ENCODE assay signal across 25 mouse cellular contexts in the genomic region with DNA sequence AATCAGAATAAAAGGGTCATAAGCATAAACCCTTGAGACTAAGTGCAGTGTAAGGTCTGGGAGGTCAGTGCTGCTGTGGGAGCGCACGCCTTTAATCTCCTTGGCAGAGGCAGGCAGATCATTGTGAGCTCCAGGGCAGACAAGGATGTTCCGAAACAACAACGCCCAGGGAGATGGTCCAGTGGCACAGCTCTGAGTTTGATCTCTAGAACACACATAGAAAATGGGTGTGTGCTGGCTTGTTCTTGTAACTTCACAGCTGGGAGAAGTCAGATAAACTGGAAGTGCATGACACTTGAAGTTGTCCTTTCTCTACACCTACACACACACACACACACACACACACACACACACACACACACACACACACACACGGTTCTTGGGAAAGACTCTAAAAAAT. TPM values are rescaled to one million over a fixed set of nuclear protein-coding genes. Genes with fewer than 3 reads are reported as not detected.
DNase-seq lines count a peak whose midpoint lies in the region; ATAC-seq and TF ChIP-seq lines count a peak whose summit lies in the region.
"Had no signal": no experiment of that assay in that cellular context is flagged by ENCODE, and none has a peak within 500 bp of the region (broad histone marks: within the 10 kb centered on the region; RNA-seq: fewer than 3 reads in every experiment).

No protein-coding gene starts in this region.

- no peak for TF ChIP-seq CTCF in kidney, adult 2 months (conservative IDR thresholded peaks at IDR 0.05; ENCODE audit: insufficient read depth, insufficient read length, low read depth, low read length)

- no peak overlapping the region for H3K9ac ChIP-seq in heart, embryonic 12.5 days
- peak overlapping the region; percentile 13; the same call in 1 of the 2 replicates for H3K9ac ChIP-seq in liver, embryonic 13.5 days
- H3K9ac ChIP-seq: embryonic facial prominence, embryonic 12.5 days; forebrain, embryonic 15.5 days had no signal

- peak; percentile 63; the same call in 1 of the 2 replicates for ATAC-seq in heart, embryonic 12.5 days (ENCODE audit: insufficient number of reproducible peaks, low FRiP score)
- ATAC-seq in liver, embryonic 13.5 days (ENCODE audit: low read depth) = peak; percentile 96
- peak; percentile 67 for ATAC-seq in megakaryocyte-erythroid progenitor cell, adult 5-6 weeks (replicated peaks; ENCODE audit: low FRiP score, low TSS enrichment, poor library complexity, severe bottlenecking)
- ATAC-seq: CD4-positive, CD25-positive, alpha-beta regulatory T cell, adult 4 months; forebrain, embryonic 15.5 days; hindbrain, postnatal 0 days; lung, postnatal 0 days had no signal

- H3K4me1 ChIP-seq in heart, embryonic 12.5 days (replicated peaks) = peaks cover 38% of the 10 kb centered on the region
- H3K4me1 ChIP-seq in heart, embryonic 10.5 days = peaks cover 30% of the 10 kb centered on the region
- peaks cover 58% of the 10 kb centered on the region for H3K4me1 ChIP-seq in erythroblast, embryonic 14.5 days (ENCODE audit: control insufficient read depth)
- H3K4me1 ChIP-seq in liver, embryonic 13.5 days (replicated peaks) = peaks cover 62% of the 10 kb centered on the region
- peaks cover 14% of the 10 kb centered on the region; the same call in 1 of the 2 replicates for H3K4me1 ChIP-seq in kidney, adult 2 months (ENCODE audit: control insufficient read depth, insufficient read depth, low read length)
- H3K4me1 ChIP-seq: embryonic facial prominence, embryonic 12.5 days; forebrain, embryonic 15.5 days had no signal

- no peak overlapping the region for H3K4me2 ChIP-seq in heart, embryonic 12.5 days
- H3K4me2 ChIP-seq in liver, embryonic 13.5 days = peak overlapping the region; percentile 47
- H3K4me2 ChIP-seq: embryonic facial prominence, embryonic 12.5 days; forebrain, embryonic 15.5 days; midbrain, embryonic 11.5 days had no signal

- H3K9me3 ChIP-seq in heart, embryonic 12.5 days (replicated peaks) = no peaks in the 10 kb centered on the region
- no peaks in the 10 kb centered on the region for H3K9me3 ChIP-seq in heart, embryonic 10.5 days
- no peaks in the 10 kb centered on the region for H3K9me3 ChIP-seq in erythroblast, embryonic 14.5 days (ENCODE audit: control insufficient read depth, low read length)
- H3K9me3 ChIP-seq in liver, embryonic 13.5 days (replicated peaks) = no peaks in the 10 kb centered on the region
- H3K9me3 ChIP-seq: embryonic facial prominence, embryonic 12.5 days; forebrain, embryonic 15.5 days; limb, embryonic 10.5 days had no signal

- no peak for TF ChIP-seq POLR2A in kidney, adult 2 months (IDR thresholded peaks at IDR 0.05; ENCODE audit: low read depth, low read length)

- peaks cover 30% of the 10 kb centered on the region for H3K36me3 ChIP-seq in heart, embryonic 12.5 days
- peaks cover 29% of the 10 kb centered on the region for H3K36me3 ChIP-seq in heart, embryonic 10.5 days
- H3K36me3 ChIP-seq in erythroblast, embryonic 14.5 days (ENCODE audit: control insufficient read depth) = peaks cover 44% of the 10 kb centered on the region
- H3K36me3 ChIP-seq in liver, embryonic 13.5 days = peaks cover 33% of the 10 kb centered on the region
- no peaks in the 10 kb centered on the region; the same call in none of the 2 replicates for H3K36me3 ChIP-seq in kidney, adult 2 months (ENCODE audit: control insufficient read depth, insufficient read depth, low read length)

- WGBS in heart, embryonic 12.5 days = 55% methylated on average over 5 of the region's 5 CpGs
- WGBS in heart, embryonic 10.5 days = 67% methylated on average over 5 of the region's 5 CpGs
- WGBS in liver, embryonic 13.5 days (ENCODE audit: insufficient replicate concordance) = 29% methylated on average over 5 of the region's 5 CpGs
- WGBS in kidney, adult 2 months = 61% methylated on average over 5 of the region's 5 CpGs

- no peaks in the 10 kb centered on the region for H3K27me3 ChIP-seq in heart, embryonic 12.5 days (replicated peaks)
- H3K27me3 ChIP-seq in heart, embryonic 10.5 days (ENCODE audit: insufficient read depth, poor library complexity, severe bottlenecking) = no peaks in the 10 kb centered on the region
- no peaks in the 10 kb centered on the region for H3K27me3 ChIP-seq in erythroblast, embryonic 14.5 days (ENCODE audit: control insufficient read depth)
- no peaks in the 10 kb centered on the region for H3K27me3 ChIP-seq in liver, embryonic 13.5 days
- H3K27me3 ChIP-seq in kidney, adult 2 months (replicated peaks; ENCODE audit: control insufficient read depth, insufficient read depth, low read length) = no peaks in the 10 kb centered on the region
- H3K27me3 ChIP-seq: embryonic facial prominence, embryonic 12.5 days; forebrain, embryonic 15.5 days had no signal

- H3K4me3 ChIP-seq in heart, embryonic 12.5 days = no peak overlapping the region
- no peak overlapping the region for H3K4me3 ChIP-seq in heart, embryonic 10.5 days
- peak overlapping the region; percentile 28 for H3K4me3 ChIP-seq in erythroblast, embryonic 14.5 days (replicated peaks)
- H3K4me3 ChIP-seq in liver, embryonic 13.5 days (replicated peaks) = no peak overlapping the region
- no peak overlapping the region for H3K4me3 ChIP-seq in kidney, adult 2 months (ENCODE audit: insufficient read depth, low read depth, low read length)
- H3K4me3 ChIP-seq: embryonic facial prominence, embryonic 12.5 days; forebrain, embryonic 15.5 days; limb, embryonic 10.5 days had no signal

- H3K27ac ChIP-seq in heart, embryonic 12.5 days (ENCODE audit: poor library complexity, severe bottlenecking) = no peak overlapping the region
- no peak overlapping the region for H3K27ac ChIP-seq in heart, embryonic 10.5 days
- peak overlapping the region; percentile 86 for H3K27ac ChIP-seq in liver, embryonic 13.5 days
- H3K27ac ChIP-seq in kidney, adult 2 months (ENCODE audit: insufficient read depth, low read depth, low read length) = no peak overlapping the region
- H3K27ac ChIP-seq: embryonic facial prominence, embryonic 12.5 days; forebrain, embryonic 15.5 days; hindbrain, postnatal 0 days; kidney, postnatal 0 days; limb, embryonic 10.5 days; macrophage had no signal

- no peak for DNase-seq in heart, embryonic 10.5 days (ENCODE audit: low spot score)
- DNase-seq in liver, embryonic 13.5 days = peak; percentile 65
- no peak for DNase-seq in layer of hippocampus, postnatal 14 days (ENCODE audit: low spot score in 2 of 2)
- no peak for DNase-seq in kidney, adult 2 months
- DNase-seq: adrenal gland, postnatal 25 days; cerebellum, adult 11-12 months; cerebellum, postnatal 14 days; gastrocnemius, postnatal 14 days; kidney, adult 18-20 months; layer of hippocampus, adult 9-11 months; right cerebral cortex, postnatal 25 days; spleen, adult 18-20 months; thymus, postnatal 14 days had no signal

RNA-seq across cellular contexts. Expression of a gene that starts 20.3 kb away (rescaled TPM):
- polyA plus RNA-seq in heart, embryonic 12.5 days (2016; fragmentation: Nextera tagmentation; extraction: Ambion mirVana) = 27.3 and 29.7 TPM in 2 replicates
- 22.1 and 30.4 TPM in 2 replicates for polyA plus RNA-seq in heart, embryonic 10.5 days (2016; fragmentation: Nextera tagmentation; extraction: Ambion mirVana)
- polyA plus RNA-seq in erythroblast, embryonic 14.5 days (2012) = 5.7 and 6.0 TPM in 2 replicates
- 9.8 and 13.0 TPM in 2 replicates for polyA plus RNA-seq in liver, embryonic 13.5 days (2015; fragmentation: Nextera tagmentation; extraction: Ambion mirVana)
- total RNA-seq in megakaryocyte-erythroid progenitor cell, adult 5-6 weeks (2014; fragmentation: Nextera tagmentation) = 95.6 and 120 TPM in 2 replicates
- 25.1 and 25.6 TPM in 2 replicates for total RNA-seq in megakaryocyte-erythroid progenitor cell, adult 5-6 weeks (2017)
- 10 to 100 TPM; 46.3 to 51.9 TPM for total RNA-seq in layer of hippocampus, postnatal 14 days (2021)
- polyA plus RNA-seq in kidney, adult 2 months (2012; rRNA removed) = 31.3 TPM in 2 replicates

RNA-seq across cellular contexts. Expression of a gene that starts 43.5 kb away (rescaled TPM):
- polyA plus RNA-seq in heart, embryonic 12.5 days (2016; fragmentation: Nextera tagmentation; extraction: Ambion mirVana) = 875 and 884 TPM in 2 replicates
- polyA plus RNA-seq in heart, embryonic 10.5 days (2016; fragmentation: Nextera tagmentation; extraction: Ambion mirVana) = 1,054 and 1,279 TPM in 2 replicates
- 87.1 and 109 TPM in 2 replicates for polyA plus RNA-seq in erythroblast, embryonic 14.5 days (2012)
- 1,329 and 1,400 TPM in 2 replicates for polyA plus RNA-seq in liver, embryonic 13.5 days (2015; fragmentation: Nextera tagmentation; extraction: Ambion mirVana)
- 1,056 and 1,102 TPM in 2 replicates for total RNA-seq in megakaryocyte-erythroid progenitor cell, adult 5-6 weeks (2014; fragmentation: Nextera tagmentation)
- total RNA-seq in megakaryocyte-erythroid progenitor cell, adult 5-6 weeks (2017) = 1,074 and 1,263 TPM in 2 replicates
- total RNA-seq in layer of hippocampus, postnatal 14 days (2021) = 100 to 1,000 TPM; 340 to 354 TPM
- 965 and 1,226 TPM in 2 replicates for polyA plus RNA-seq in kidney, adult 2 months (2012; rRNA removed)
